Mouse (Mus musculus) MEL (cell line): ENCODE measurements around the gene Atxn7l1. TPM values are rescaled to one million over a fixed set of nuclear protein-coding genes. Genes with fewer than 3 reads are reported as not detected.
A peak's percentile ranks its signal among the peaks of the same experiment; 100 is the strongest.

ENCODE experiments used
- DNase-seq: peaks from one replicate; pipeline ENCODE4 v3.0.0; 2011; ENCODE audit warnings: low read depth, low spot score
- H3K27ac ChIP-seq: 2 replicates; pipeline ENCODE4 v1.5.1; 2012; ENCODE audit warnings: low read depth, mild to moderate bottlenecking, control low read depth, low read length, moderate library complexity; ENCODE audit not compliant: control insufficient read depth
- H3K27me3 ChIP-seq, 2 experiments: fragments of 150-350 bp in 1 of 2; sonication (generic) in 1 of 2; 2 replicates each; pipeline ENCODE4 v1.6.1; 2012; ENCODE audit warnings: low read length in 2 of 2, mild to moderate bottlenecking in 2 of 2, improper control_type of control experiment in 1 of 2, moderate library complexity in 1 of 2; ENCODE audit not compliant: insufficient read depth in 2 of 2, control insufficient read depth in 1 of 2
- H3K36me3 ChIP-seq, 2 experiments: 2 replicates each; pipeline ENCODE4 v1.6.1; 2012 to 2014; ENCODE audit warnings: low read length in 2 of 2, improper control_type of control experiment in 1 of 2, inconsistent platforms in 1 of 2, mild to moderate bottlenecking in 1 of 2; ENCODE audit not compliant: insufficient read depth in 2 of 2, control insufficient read depth in 1 of 2
- H3K4me1 ChIP-seq, 2 experiments: fragments of 150-350 bp in 1 of 2; sonication (generic) in 1 of 2; 2 replicates each; pipeline ENCODE4 v1.6.1; 2012; ENCODE audit warnings: low read length in 2 of 2, improper control_type of control experiment in 1 of 2, mild to moderate bottlenecking in 1 of 2; ENCODE audit not compliant: insufficient read depth in 2 of 2, control insufficient read depth in 1 of 2
- H3K4me3 ChIP-seq, 2 experiments: fragments of 150-350 bp in 1 of 2; sonication (generic) in 1 of 2; 2 replicates each; pipeline ENCODE4 v1.5.1; 2012; ENCODE audit warnings: low read depth in 2 of 2, low read length in 2 of 2, mild to moderate bottlenecking in 2 of 2, moderate library complexity in 2 of 2, control low read depth in 1 of 2, improper control_type of control experiment in 1 of 2; ENCODE audit not compliant: control insufficient read depth in 1 of 2, insufficient read depth in 1 of 2
- H3K79me2 ChIP-seq: 2 replicates; pipeline ENCODE4 v1.6.1; 2012; ENCODE audit warnings: mild to moderate bottlenecking, low read length, moderate library complexity; ENCODE audit not compliant: control insufficient read depth, poor library complexity, insufficient read depth
- H3K9ac ChIP-seq: 2 replicates; pipeline ENCODE4 v1.6.1; 2012; ENCODE audit warnings: low read depth, mild to moderate bottlenecking, control low read depth, low read length, moderate library complexity; ENCODE audit not compliant: control insufficient read depth, poor library complexity, severe bottlenecking
- H3K9me3 ChIP-seq: fragments of 150-350 bp; sonication (generic); replicated peaks from 2 replicates; pipeline ENCODE4 v1.6.1; 2012; ENCODE audit warnings: mild to moderate bottlenecking, low read length, improper control_type of control experiment, moderate library complexity; ENCODE audit not compliant: insufficient read depth
- BHLHE40 ChIP-seq: IDR thresholded peaks from 2 replicates; pipeline ENCODE4 v1.6.1; 2012; ENCODE audit warnings: low read depth, mild to moderate bottlenecking, inconsistent platforms, low read length, improper control_type of control experiment, borderline replicate concordance
- CHD1 ChIP-seq: IDR thresholded peaks from 2 replicates; pipeline ENCODE4 v1.6.1; 2012; ENCODE audit warnings: low read depth, mild to moderate bottlenecking, inconsistent platforms, low read length, improper control_type of control experiment
- CHD2 ChIP-seq: IDR thresholded peaks from 2 replicates; pipeline ENCODE4 v1.6.1; 2011; ENCODE audit warnings: low read length, improper control_type of control experiment
- CTCF ChIP-seq, 3 experiments: IDR thresholded peaks in 2 of 3; conservative IDR thresholded peaks in 1 of 3; 2 replicates each; pipeline ENCODE4 v1.5.1; 2011 to 2012; ENCODE audit warnings: low read length in 3 of 3, low read depth in 2 of 3, mild to moderate bottlenecking in 2 of 3, improper control_type of control experiment in 1 of 3, inconsistent platforms in 1 of 3, mixed read lengths in 1 of 3, moderate library complexity in 1 of 3; ENCODE audit not compliant: control insufficient read depth in 1 of 3, insufficient read depth in 1 of 3, poor library complexity in 1 of 3, severe bottlenecking in 1 of 3
- ELF1 ChIP-seq: IDR thresholded peaks from 2 replicates; pipeline ENCODE4 v1.6.1; 2014; ENCODE audit warnings: low read depth, mild to moderate bottlenecking, inconsistent platforms, low read length, improper control_type of control experiment, moderate library complexity
- ETS1 ChIP-seq: IDR thresholded peaks from 2 replicates; pipeline ENCODE4 v1.6.1; 2012; ENCODE audit warnings: low read depth, mild to moderate bottlenecking, inconsistent platforms, low read length, improper control_type of control experiment, moderate library complexity
- GABPA ChIP-seq: IDR thresholded peaks from 2 replicates; pipeline ENCODE4 v1.6.1; 2012; ENCODE audit warnings: low read depth, mild to moderate bottlenecking, inconsistent platforms, low read length, improper control_type of control experiment, moderate library complexity
- GATA1 ChIP-seq: IDR thresholded peaks from 2 replicates; pipeline ENCODE4 v1.6.1; 2011; ENCODE audit warnings: low read depth, low read length, improper control_type of control experiment
- JUND ChIP-seq: IDR thresholded peaks from 2 replicates; pipeline ENCODE4 v1.6.1; 2011; ENCODE audit warnings: low read depth, mild to moderate bottlenecking, improper control_type of control experiment, low read length
- MAFK ChIP-seq: IDR thresholded peaks from 2 replicates; pipeline ENCODE4 v1.6.1; 2011; ENCODE audit warnings: low read depth, mild to moderate bottlenecking, low read length, improper control_type of control experiment, borderline replicate concordance
- MAX ChIP-seq: IDR thresholded peaks from 2 replicates; pipeline ENCODE4 v1.6.1; 2011; ENCODE audit warnings: low read length, improper control_type of control experiment
- MAZ ChIP-seq: IDR thresholded peaks from 2 replicates; pipeline ENCODE4 v1.6.1; 2012; ENCODE audit warnings: low read depth, mild to moderate bottlenecking, inconsistent platforms, low read length, improper control_type of control experiment
- MEF2A ChIP-seq: IDR thresholded peaks from 2 replicates; pipeline ENCODE4 v1.6.1; 2014; ENCODE audit warnings: low read depth, mild to moderate bottlenecking, inconsistent platforms, low read length, improper control_type of control experiment; ENCODE audit not compliant: poor library complexity, insufficient replicate concordance, severe bottlenecking; ENCODE audit errors: extremely low read depth
- MXI1 ChIP-seq: IDR thresholded peaks from 2 replicates; pipeline ENCODE4 v1.6.1; 2011; ENCODE audit warnings: mild to moderate bottlenecking, low read depth, low read length, improper control_type of control experiment
- MYB ChIP-seq: IDR thresholded peaks from 2 replicates; pipeline ENCODE4 v1.6.1; 2011; ENCODE audit warnings: mild to moderate bottlenecking, low read depth, low read length, improper control_type of control experiment
- MYC ChIP-seq: IDR thresholded peaks from 2 replicates; pipeline ENCODE4 v1.6.1; 2011; ENCODE audit warnings: low read depth, mild to moderate bottlenecking, low read length, improper control_type of control experiment, moderate library complexity
- NRF1 ChIP-seq: IDR thresholded peaks from 2 replicates; pipeline ENCODE4 v1.6.1; 2014; ENCODE audit warnings: low read depth, mild to moderate bottlenecking, inconsistent platforms, low read length, improper control_type of control experiment, moderate library complexity; ENCODE audit not compliant: poor library complexity, insufficient read depth, severe bottlenecking
- POLR2A ChIP-seq, 2 experiments: IDR thresholded peaks; 2 replicates each; pipeline ENCODE4 v1.6.1; 2011 to 2012; ENCODE audit warnings: low read length in 2 of 2, mild to moderate bottlenecking in 2 of 2, control low read depth in 1 of 2, improper control_type of control experiment in 1 of 2, low read depth in 1 of 2, moderate library complexity in 1 of 2; ENCODE audit not compliant: control insufficient read depth in 1 of 2, insufficient read depth in 1 of 2, poor library complexity in 1 of 2
- POLR2AphosphoS2 ChIP-seq: IDR thresholded peaks from 2 replicates; pipeline ENCODE4 v1.6.1; 2011; ENCODE audit warnings: low read length, improper control_type of control experiment
- POLR2AphosphoS5 ChIP-seq: IDR thresholded peaks from 2 replicates; pipeline ENCODE4 v1.6.1; 2012; ENCODE audit warnings: low read depth, borderline replicate concordance, mild to moderate bottlenecking, inconsistent platforms, low read length, moderate library complexity, mixed read lengths
- RAD21 ChIP-seq: IDR thresholded peaks from 2 replicates; pipeline ENCODE4 v1.6.1; 2011; ENCODE audit warnings: mild to moderate bottlenecking, low read depth, low read length, improper control_type of control experiment
- RCOR1 ChIP-seq: IDR thresholded peaks from 2 replicates; pipeline ENCODE4 v1.6.1; 2012; ENCODE audit warnings: low read depth, mild to moderate bottlenecking, inconsistent platforms, low read length, improper control_type of control experiment
- SIN3A ChIP-seq: IDR thresholded peaks from 2 replicates; pipeline ENCODE4 v1.6.1; 2012; ENCODE audit warnings: low read length, improper control_type of control experiment, inconsistent platforms
- SMC3 ChIP-seq: IDR thresholded peaks from 2 replicates; pipeline ENCODE4 v1.6.1; 2011; ENCODE audit warnings: low read depth, low read length, improper control_type of control experiment
- TBP ChIP-seq: IDR thresholded peaks from 2 replicates; pipeline ENCODE4 v1.8.0; 2011; ENCODE audit warnings: low read depth, low read length, improper control_type of control experiment
- USF2 ChIP-seq, 2 experiments: IDR thresholded peaks; 2 replicates each; pipeline ENCODE4 v1.6.1; 2011 to 2012; ENCODE audit warnings: improper control_type of control experiment in 2 of 2, low read length in 2 of 2, borderline replicate concordance in 1 of 2, inconsistent platforms in 1 of 2, low read depth in 1 of 2, mild to moderate bottlenecking in 1 of 2; ENCODE audit not compliant: insufficient read depth in 1 of 2
- ZC3H11A ChIP-seq: IDR thresholded peaks from 2 replicates; pipeline ENCODE4 v1.6.1; 2012; ENCODE audit warnings: low read depth, mild to moderate bottlenecking, inconsistent platforms, low read length, improper control_type of control experiment
- ZKSCAN1 ChIP-seq: IDR thresholded peaks from 2 replicates; pipeline ENCODE4 v1.6.1; 2012; ENCODE audit warnings: low read depth, mild to moderate bottlenecking, inconsistent platforms, low read length, improper control_type of control experiment, moderate library complexity
- ZMIZ1 ChIP-seq: IDR thresholded peaks from 2 replicates; pipeline ENCODE4 v1.6.1; 2012; ENCODE audit warnings: low read depth, mild to moderate bottlenecking, inconsistent platforms, low read length, improper control_type of control experiment, moderate library complexity
- ZNF384 ChIP-seq: IDR thresholded peaks from 2 replicates; pipeline ENCODE4 v1.6.1; 2012; ENCODE audit warnings: low read depth, mild to moderate bottlenecking, inconsistent platforms, low read length, improper control_type of control experiment
- polyA plus RNA-seq, 2 experiments: library from polyadenylated mRNA; stranded (reverse) in 1 of 2; unstranded in 1 of 2; fragments of >175 nt in 1 of 2; fragments of >200 nt in 1 of 2; gene quantifications; 2 replicates each; pipeline versions ENCODE4 v1.2.1 to v1.2.4; 2012; ENCODE audit warnings: low replicate concordance in 2 of 2, low read depth in 1 of 2; ENCODE audit not compliant: insufficient read length in 2 of 2, insufficient read depth in 1 of 2, missing spikeins in 1 of 2
- total RNA-seq: library from RNA; depleted of rRNA; stranded (reverse); fragments of 300-350 nt; gene quantifications from 2 replicates; pipeline ENCODE4 v1.2.3, GENCODE M21; 2012

The Atxn7l1 gene
- total and polyA plus RNA-seq, 3 experiments = 11.6 to 50.3 TPM; not detected in 1

DNA sequence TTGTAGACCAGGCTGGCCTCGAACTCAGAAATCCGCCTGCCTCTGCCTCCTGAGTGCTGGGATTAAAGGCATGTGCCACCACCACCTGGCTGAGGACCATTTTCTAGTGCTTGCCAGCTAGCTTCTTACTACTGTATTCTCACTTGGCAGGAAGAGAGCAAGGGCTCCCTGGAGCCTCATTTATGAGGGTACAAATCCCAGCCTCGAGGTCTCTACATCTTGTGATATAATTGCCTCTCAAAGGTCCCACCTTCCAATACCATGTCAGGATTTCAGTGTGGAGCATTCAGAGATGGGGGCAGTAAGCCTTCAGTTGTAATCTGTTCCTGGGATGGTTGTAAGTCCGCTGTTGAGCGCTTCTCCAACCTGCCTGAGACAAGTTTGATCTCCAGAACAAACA, 72.6 kb downstream of the Atxn7l1 start:
- H3K27ac ChIP-seq = peak overlapping the region; percentile 98
- peaks cover 0 to 53% of the 10 kb centered on the region in 2 experiments; a peak in 2 of 4 replicates for H3K36me3 ChIP-seq

DNA sequence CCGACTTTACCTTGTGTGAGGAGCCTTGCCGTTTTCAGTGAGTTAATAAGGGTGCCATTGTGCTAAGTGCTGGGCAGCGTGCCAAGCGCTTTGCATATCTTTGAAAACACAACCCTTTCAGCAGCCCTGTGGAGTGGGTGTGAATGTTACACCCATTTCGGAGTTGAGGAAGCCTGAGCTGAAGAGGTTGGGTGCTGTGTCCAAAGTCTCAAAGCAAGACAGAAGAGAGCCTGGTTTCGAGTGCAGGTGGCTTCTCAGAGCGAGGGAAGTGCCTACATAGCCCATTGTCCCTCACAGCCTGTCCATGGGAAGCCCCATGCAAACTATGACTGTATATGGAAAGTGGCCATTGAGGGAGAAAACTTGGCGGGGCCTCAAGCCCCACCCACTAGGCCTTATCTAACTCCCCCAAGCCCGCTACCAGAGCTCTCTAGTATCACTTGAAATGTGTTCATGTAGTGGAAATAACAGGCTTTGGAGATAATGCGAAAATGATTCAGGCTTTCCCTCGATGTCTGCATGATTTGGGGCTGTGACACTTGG, 73.1 kb downstream of the Atxn7l1 start:
- H3K27ac ChIP-seq = peak overlapping the region; percentile 98
- peak overlapping the region in 1 of 2 experiments; percentile 31; a peak in 2 of 4 replicates for H3K4me3 ChIP-seq
- H3K36me3 ChIP-seq = peaks cover 0 to 53% of the 10 kb centered on the region in 2 experiments; a peak in 2 of 4 replicates
- H3K27me3 ChIP-seq = no peaks in the 10 kb centered on the region
- peak overlapping the region; percentile 48 for H3K9ac ChIP-seq
- H3K9me3 ChIP-seq = no peaks in the 10 kb centered on the region
- peak; percentile 99 for DNase-seq
- no peaks in the 10 kb centered on the region for H3K79me2 ChIP-seq
- peaks cover 24 to 53% of the 10 kb centered on the region in 2 experiments for H3K4me1 ChIP-seq
- TF ChIP-seq ZMIZ1 = 0 out of 2 replicates have a peak, but pooled peaks have one; percentile 18
- TF ChIP-seq POLR2A (IDR thresholded peaks at IDR 0.05; ENCODE audit: control insufficient read depth in 1 of 2, insufficient read depth in 1 of 2, low read depth in 1 of 2, low read length in 2 of 2, poor library complexity in 1 of 2) = peak in 1 of 2 experiments; percentile 33; a peak in 1 of 4 replicates
- peak; percentile 95 for TF ChIP-seq GATA1
- TF ChIP-seq MAX = peak; percentile 48; the same call in 1 of the 2 replicates
- peak; percentile 86 for TF ChIP-seq RCOR1
- no peak for TF ChIP-seq CTCF (IDR thresholded peaks at IDR 0.05 in 2 of 3, conservative IDR thresholded peaks at IDR 0.05 in 1 of 3; ENCODE audit: control insufficient read depth in 1 of 3, insufficient read depth in 1 of 3, low read depth in 2 of 3, low read length in 3 of 3, poor library complexity in 1 of 3, severe bottlenecking in 1 of 3)
- TF ChIP-seq BHLHE40 = no peak; the same call in 1 of the 2 replicates
- no peak for TF ChIP-seq POLR2AphosphoS5
- 0 out of 2 replicates have a peak, but pooled peaks have one; percentile 41 for TF ChIP-seq POLR2AphosphoS2
- TF ChIP-seq ELF1 = no peak
- TF ChIP-seq TBP = peak; percentile 5; the same call in 1 of the 2 replicates
- peak; percentile 28; the same call in 1 of the 2 replicates for TF ChIP-seq MYB
- TF ChIP-seq SMC3 = no peak
- TF ChIP-seq GABPA = peak; percentile 46; the same call in 1 of the 2 replicates
- TF ChIP-seq CHD2 = peak; percentile 8; the same call in 1 of the 2 replicates
- no peak for TF ChIP-seq MAFK
- TF ChIP-seq MYC = 0 out of 2 replicates have a peak, but pooled peaks have one; percentile 36
- TF ChIP-seq NRF1 = no peak
- TF ChIP-seq RAD21 = no peak
- TF ChIP-seq ZNF384 = no peak
- TF ChIP-seq MXI1 = peak; percentile 76
- peak; percentile 79 for TF ChIP-seq SIN3A
- TF ChIP-seq JUND = peak; percentile 81
- no peak for TF ChIP-seq MEF2A
- TF ChIP-seq ZC3H11A = no peak
- TF ChIP-seq ZKSCAN1 = no peak
- TF ChIP-seq MAZ = no peak
- no peak for TF ChIP-seq CHD1
- no peak for TF ChIP-seq USF2 (IDR thresholded peaks at IDR 0.05; ENCODE audit: borderline replicate concordance in 1 of 2, insufficient read depth in 1 of 2, low read depth in 1 of 2, low read length in 2 of 2)
- TF ChIP-seq ETS1 = peak; percentile 86

More for the DNA sequence above, 72.6 kb downstream of the Atxn7l1 start:
- Histone ChIP-seq H3K9ac (peak overlapping the region; percentile 47), H3K4me3 (no peak overlapping the region), H3K27me3 (no peaks in the 10 kb centered on the region), H3K79me2 (no peaks in the 10 kb centered on the region), H3K9me3 (no peaks in the 10 kb centered on the region), H3K4me1 (peaks cover 24 to 53% of the 10 kb centered on the region in 2 experiments)
- no peak for TF ChIP-seq POLR2AphosphoS2
- DNase-seq = no peak
